Mouse (Mus musculus): ENCODE data around the gene Hoxa9. TPM values are rescaled to one million over a fixed set of nuclear protein-coding genes. Genes with fewer than 3 reads are reported as not detected.

Hoxa9 gene
- total RNA-seq, 1 experiment: 1.4 TPM

- 0 out of 4 replicates have a peak, but pooled peaks cover 0 to 2% of the 10 kb centered on the region in 2 experiments for H3K4me1 ChIP-seq (ENCODE audit: control insufficient read depth in 2 of 2, insufficient read depth in 2 of 2, low read length in 2 of 2, poor library complexity in 1 of 2)
- no peaks in the 10 kb centered on the region for H3K9me3 ChIP-seq (ENCODE audit: control insufficient read depth, insufficient read depth, low read depth, low read length)
- TF ChIP-seq HCFC1 (IDR thresholded peaks at IDR 0.05; ENCODE audit: borderline replicate concordance, insufficient read depth, low read length) (no peak), ZC3H11A (IDR thresholded peaks at IDR 0.05; ENCODE audit: borderline replicate concordance, low read depth, low read length) (no peak), ZNF384 (IDR thresholded peaks at IDR 0.05; ENCODE audit: low read depth, low read length) (no peak), CHD2 (IDR thresholded peaks at IDR 0.05; ENCODE audit: low read depth, low read length) (no peak), MAFK (IDR thresholded peaks at IDR 0.05; ENCODE audit: insufficient read depth, low read depth, low read length) (no peak)
- no peak overlapping the region for H3K9ac ChIP-seq (ENCODE audit: insufficient read depth, low read depth, low read length, poor library complexity, severe bottlenecking)
- no peaks in the 10 kb centered on the region for H3K36me3 ChIP-seq (ENCODE audit: control insufficient read depth, insufficient read depth, low read length, poor library complexity, severe bottlenecking)
- in situ Hi-C loops (cut with MboI; ENCODE audit: low sequenced_read_pairs in 2 of 2, unreplicated experiment in 2 of 2): loop anchor here in 1 of 2 experiments (25.0 kb wide), 1 partner anchor 1023 kb away; the partner anchor contains the start of gene Creb5
- H3K4me3 ChIP-seq (ENCODE audit: insufficient read depth in 1 of 2, low read depth in 1 of 2, low read length in 2 of 2, poor library complexity in 1 of 2, severe bottlenecking in 1 of 2): no peak overlapping the region
- no peak for DNase-seq (ENCODE audit: low read depth, low spot score)
- H3K27ac ChIP-seq (ENCODE audit: insufficient read depth, low read depth, low read length, poor library complexity, severe bottlenecking): no peak overlapping the region
These were observed 33.4 kb upstream of the Hoxa9 start for GRCm38 (mm10) chr6:52264106-52264790.

- H3K9ac ChIP-seq (ENCODE audit: insufficient read depth, low read depth, low read length, poor library complexity, severe bottlenecking): no peak overlapping the region
- no peak overlapping the region for H3K4me3 ChIP-seq (ENCODE audit: insufficient read depth in 1 of 2, low read depth in 1 of 2, low read length in 2 of 2, poor library complexity in 1 of 2, severe bottlenecking in 1 of 2)
- H3K4me1 ChIP-seq (ENCODE audit: control insufficient read depth in 2 of 2, insufficient read depth in 2 of 2, low read length in 2 of 2, poor library complexity in 1 of 2): 0 out of 4 replicates have a peak, but pooled peaks cover 0 to 2% of the 10 kb centered on the region in 2 experiments
- H3K36me3 ChIP-seq (ENCODE audit: control insufficient read depth, insufficient read depth, low read length, poor library complexity, severe bottlenecking): no peaks in the 10 kb centered on the region
- DNase-seq (ENCODE audit: low read depth, low spot score): no peak
- TF ChIP-seq ZC3H11A (IDR thresholded peaks at IDR 0.05; ENCODE audit: borderline replicate concordance, low read depth, low read length) (no peak), ZNF384 (IDR thresholded peaks at IDR 0.05; ENCODE audit: low read depth, low read length) (no peak), CHD2 (IDR thresholded peaks at IDR 0.05; ENCODE audit: low read depth, low read length) (no peak), HCFC1 (IDR thresholded peaks at IDR 0.05; ENCODE audit: borderline replicate concordance, insufficient read depth, low read length) (no peak), MAFK (IDR thresholded peaks at IDR 0.05; ENCODE audit: insufficient read depth, low read depth, low read length) (no peak)
- H3K9me3 ChIP-seq (ENCODE audit: control insufficient read depth, insufficient read depth, low read depth, low read length): no peaks in the 10 kb centered on the region
- H3K27ac ChIP-seq (ENCODE audit: insufficient read depth, low read depth, low read length, poor library complexity, severe bottlenecking): no peak overlapping the region
- in situ Hi-C loops (cut with MboI; ENCODE audit: low sequenced_read_pairs in 2 of 2, unreplicated experiment in 2 of 2): loop anchor here in 1 of 2 experiments (25.0 kb wide), 1 partner anchor 1024 kb away; the partner anchor contains the start of gene Creb5
These were observed 32.4 kb upstream of the Hoxa9 start for GRCm38 (mm10) chr6:52263321-52263585.

GRCm38 (mm10) chr6:52262463-52263320, 31.8 kb upstream of the Hoxa9 start:
- Histone ChIP-seq H3K9ac (ENCODE audit: insufficient read depth, low read depth, low read length, poor library complexity, severe bottlenecking) (no peak overlapping the region), H3K9me3 (ENCODE audit: control insufficient read depth, insufficient read depth, low read depth, low read length) (no peaks in the 10 kb centered on the region), H3K4me1 (ENCODE audit: control insufficient read depth in 2 of 2, insufficient read depth in 2 of 2, low read length in 2 of 2, poor library complexity in 1 of 2) (0 out of 4 replicates have a peak, but pooled peaks cover 0 to 2% of the 10 kb centered on the region in 2 experiments), H3K4me3 (ENCODE audit: insufficient read depth in 1 of 2, low read depth in 1 of 2, low read length in 2 of 2, poor library complexity in 1 of 2, severe bottlenecking in 1 of 2) (no peak overlapping the region), H3K27ac (ENCODE audit: insufficient read depth, low read depth, low read length, poor library complexity, severe bottlenecking) (no peak overlapping the region), H3K36me3 (ENCODE audit: control insufficient read depth, insufficient read depth, low read length, poor library complexity, severe bottlenecking) (no peaks in the 10 kb centered on the region)
- TF ChIP-seq HCFC1 (IDR thresholded peaks at IDR 0.05; ENCODE audit: borderline replicate concordance, insufficient read depth, low read length): no peak
- no peak for DNase-seq (ENCODE audit: low read depth, low spot score)
- in situ Hi-C loops (cut with MboI; ENCODE audit: low sequenced_read_pairs in 2 of 2, unreplicated experiment in 2 of 2): loop anchor here in 1 of 2 experiments (25.0 kb wide), 1 partner anchor 1025 kb away; the partner anchor contains the start of gene Creb5

GRCm38 (mm10) chr6:52261751-52262462, 31.0 kb upstream of the Hoxa9 start:
- H3K4me3 ChIP-seq (ENCODE audit: insufficient read depth in 1 of 2, low read depth in 1 of 2, low read length in 2 of 2, poor library complexity in 1 of 2, severe bottlenecking in 1 of 2): no peak overlapping the region
- no peak overlapping the region for H3K27ac ChIP-seq (ENCODE audit: insufficient read depth, low read depth, low read length, poor library complexity, severe bottlenecking)
- TF ChIP-seq ZC3H11A (IDR thresholded peaks at IDR 0.05; ENCODE audit: borderline replicate concordance, low read depth, low read length): no peak
- TF ChIP-seq ZNF384 (IDR thresholded peaks at IDR 0.05; ENCODE audit: low read depth, low read length): no peak
- TF ChIP-seq CHD2 (IDR thresholded peaks at IDR 0.05; ENCODE audit: low read depth, low read length): no peak
- TF ChIP-seq MAFK (IDR thresholded peaks at IDR 0.05; ENCODE audit: insufficient read depth, low read depth, low read length): no peak
- TF ChIP-seq HCFC1 (IDR thresholded peaks at IDR 0.05; ENCODE audit: borderline replicate concordance, insufficient read depth, low read length): no peak
- in situ Hi-C loops (cut with MboI; ENCODE audit: low sequenced_read_pairs in 2 of 2, unreplicated experiment in 2 of 2): loop anchor here in 1 of 2 experiments (25.0 kb wide), 1 partner anchor 1025 kb away; the partner anchor contains the start of gene Creb5
- DNase-seq (ENCODE audit: low read depth, low spot score): no peak
- no peaks in the 10 kb centered on the region for H3K9me3 ChIP-seq (ENCODE audit: control insufficient read depth, insufficient read depth, low read depth, low read length)
- H3K9ac ChIP-seq (ENCODE audit: insufficient read depth, low read depth, low read length, poor library complexity, severe bottlenecking): no peak overlapping the region
- H3K36me3 ChIP-seq (ENCODE audit: control insufficient read depth, insufficient read depth, low read length, poor library complexity, severe bottlenecking): no peaks in the 10 kb centered on the region
- H3K4me1 ChIP-seq (ENCODE audit: control insufficient read depth in 2 of 2, insufficient read depth in 2 of 2, low read length in 2 of 2, poor library complexity in 1 of 2): 0 out of 4 replicates have a peak, but pooled peaks cover 0 to 2% of the 10 kb centered on the region in 2 experiments
